Mouse (Mus musculus) spleen, adult 2 months (tissue): ENCODE results near the gene Sestd1.

Experiments
- CTCF ChIP-seq: fragments of 200-500 bp; IDR thresholded peaks from 2 replicates; pipeline ENCODE4 v1.5.1; 2011; ENCODE audit warnings: mild to moderate bottlenecking, inconsistent platforms; ENCODE audit not compliant: insufficient read depth, insufficient read length, insufficient replicate concordance; ENCODE audit errors: extremely low read depth
- POLR2A ChIP-seq: fragments of 200-500 bp; IDR thresholded peaks from 2 replicates; pipeline ENCODE4 v1.6.1; 2011; ENCODE audit warnings: low read depth, low read length, inconsistent platforms

- no peak for TF ChIP-seq CTCF
- TF ChIP-seq POLR2A: no peak
These were observed 38.1 kb downstream of the Sestd1 start for GRCm38 (mm10) chr2:77242248-77242647.
